Mouse (Mus musculus): ENCODE measurements around the gene Ccnl1.

Gene Ccnl1

GRCm38 (mm10) chr3:65930636-65931035 is 27.4 kb downstream of the Ccnl1 start:
- in situ Hi-C loops (cut with MboI; ENCODE audit: unreplicated experiment in 2 of 2): loop anchor here in 1 of 2 experiments (5.0 kb wide), 1 partner anchor 1958 kb away; no protein-coding TSS in a partner anchor

- in situ Hi-C loops (cut with MboI; ENCODE audit: unreplicated experiment in 2 of 2): loop anchor here (5.0 to 10.0 kb wide), 2 partner anchors 1895 to 1958 kb away; no protein-coding TSS in a partner anchor
Observed at GRCm38 (mm10) chr3:65929821-65930633, 28.0 kb downstream of the Ccnl1 start.

DNA sequence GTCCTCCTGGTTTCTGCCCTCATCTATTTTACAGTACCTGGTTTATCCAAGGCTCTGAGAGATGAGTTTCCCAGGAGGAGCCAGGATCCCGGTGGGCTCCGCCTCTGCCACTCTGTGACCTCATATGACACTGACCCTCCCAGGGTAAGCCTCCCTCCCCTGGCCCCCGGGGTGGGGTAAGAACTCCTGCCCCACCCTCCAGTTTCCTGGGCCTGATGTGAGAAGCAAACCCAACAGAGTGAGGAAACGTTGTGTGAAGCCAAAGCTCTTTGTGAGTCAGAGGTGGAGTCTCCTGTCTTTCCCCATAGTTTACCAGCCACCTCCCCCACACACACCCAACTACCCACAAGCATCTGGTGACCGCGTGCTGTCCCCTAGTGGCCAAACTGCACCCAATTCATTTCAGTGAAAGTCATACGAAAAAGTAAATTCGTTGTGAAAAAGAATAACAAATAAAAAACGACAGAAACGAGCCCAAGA is 28.7 kb downstream of the Ccnl1 start:
- in situ Hi-C loops (cut with MboI; ENCODE audit: unreplicated experiment in 2 of 2): loop anchor here in 1 of 2 experiments (10.0 kb wide), 1 partner anchor 1895 kb away; no protein-coding TSS in a partner anchor

GRCm38 (mm10) chr3:65928614-65929272 is 29.3 kb downstream of the Ccnl1 start:
- in situ Hi-C loops (cut with MboI; ENCODE audit: unreplicated experiment in 2 of 2): loop anchor here in 1 of 2 experiments (10.0 kb wide), 1 partner anchor 1894 kb away; no protein-coding TSS in a partner anchor

DNA sequence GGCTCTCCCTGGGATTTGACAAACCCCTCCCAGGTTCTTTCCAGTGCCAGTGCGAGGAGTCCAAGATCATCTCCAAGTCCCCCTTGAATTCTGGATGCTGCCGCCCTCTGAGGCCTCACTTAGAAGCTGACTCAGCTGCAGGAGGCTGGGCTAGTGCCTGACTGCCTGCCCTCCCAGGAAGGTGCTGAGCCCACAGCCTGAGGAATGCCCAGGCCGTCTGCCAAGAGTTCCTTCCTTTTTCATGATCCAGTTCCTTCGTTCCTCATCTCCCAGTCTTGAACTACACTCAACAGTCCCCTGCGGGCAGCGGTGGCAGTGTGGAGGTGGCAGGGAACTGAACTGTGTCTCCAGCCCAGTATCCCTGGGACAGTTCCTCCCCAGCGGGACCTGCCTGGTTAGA is 30.4 kb downstream of the Ccnl1 start:
- in situ Hi-C loops (cut with MboI; ENCODE audit: unreplicated experiment in 2 of 2): loop anchor here in 1 of 2 experiments (10.0 kb wide), 1 partner anchor 1893 kb away; no protein-coding TSS in a partner anchor

GRCm38 (mm10) chr3:65927101-65927501 is 30.9 kb downstream of the Ccnl1 start:
- in situ Hi-C loops (cut with MboI; ENCODE audit: unreplicated experiment in 2 of 2): loop anchor here in 1 of 2 experiments (10.0 kb wide), 1 partner anchor 1892 kb away; no protein-coding TSS in a partner anchor

GRCm38 (mm10) chr3:65926426-65926825 is 31.6 kb downstream of the Ccnl1 start:
- in situ Hi-C loops (cut with MboI; ENCODE audit: unreplicated experiment in 2 of 2): loop anchor here in 1 of 2 experiments (10.0 kb wide), 1 partner anchor 1892 kb away; no protein-coding TSS in a partner anchor

- in situ Hi-C loops (cut with MboI; ENCODE audit: unreplicated experiment in 2 of 2): loop anchor here in 1 of 2 experiments (10.0 kb wide), 1 partner anchor 1890 kb away; no protein-coding TSS in a partner anchor
Observed at GRCm38 (mm10) chr3:65925058-65925740, 32.9 kb downstream of the Ccnl1 start.

DNA sequence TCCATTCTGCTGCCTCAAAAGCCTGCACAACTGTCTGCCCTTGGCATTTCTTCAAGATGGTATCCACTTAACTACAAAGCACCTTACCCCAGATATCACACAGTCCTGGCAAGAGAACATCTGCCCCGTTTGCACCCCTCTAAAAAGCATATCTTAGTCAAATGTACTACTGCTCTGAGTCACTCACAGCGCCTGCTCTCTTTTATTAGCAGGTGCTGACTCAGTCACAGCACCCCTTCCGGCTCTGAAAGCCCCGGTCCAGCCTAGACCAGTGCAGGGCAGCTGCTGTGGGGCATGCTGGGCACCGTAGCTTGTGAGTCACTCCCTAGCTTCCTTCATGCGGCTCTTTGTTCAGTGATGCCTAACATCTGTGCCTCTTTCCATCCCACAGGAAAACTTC is 35.6 kb downstream of the Ccnl1 start:
- in situ Hi-C loops (cut with MboI; ENCODE audit: unreplicated experiment in 2 of 2): loop anchor here in 1 of 2 experiments (10.0 kb wide), 1 partner anchor 1888 kb away; no protein-coding TSS in a partner anchor

DNA sequence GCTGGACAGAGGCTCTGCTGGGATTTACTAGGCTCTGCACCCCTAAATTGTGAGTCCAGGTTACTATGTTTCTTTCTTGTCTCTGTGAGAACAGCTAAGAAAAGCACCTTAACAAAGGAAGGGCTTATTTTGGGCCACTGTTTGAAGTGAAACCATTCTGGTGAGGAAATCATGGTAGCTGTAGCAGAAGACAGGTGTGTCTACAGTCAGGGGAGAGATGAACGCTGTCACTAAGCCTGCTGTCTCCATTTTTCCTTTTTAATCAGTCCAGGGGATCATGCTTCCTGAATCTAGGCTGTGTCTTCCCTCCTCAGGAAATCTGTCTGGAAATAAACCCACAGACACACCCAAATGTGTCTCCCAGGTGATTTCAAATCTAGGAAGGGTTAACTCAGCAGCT is 36.4 kb downstream of the Ccnl1 start:
- in situ Hi-C loops (cut with MboI; ENCODE audit: unreplicated experiment in 2 of 2): loop anchor here in 1 of 2 experiments (10.0 kb wide), 1 partner anchor 1887 kb away; no protein-coding TSS in a partner anchor

GRCm38 (mm10) chr3:65919016-65919415 is 39.0 kb downstream of the Ccnl1 start:
- in situ Hi-C loops (cut with MboI; ENCODE audit: unreplicated experiment in 2 of 2): no loop called here

- in situ Hi-C loops (cut with MboI; ENCODE audit: unreplicated experiment in 2 of 2): no loop called here
Observed at GRCm38 (mm10) chr3:65912928-65913327, 45.1 kb downstream of the Ccnl1 start.

- in situ Hi-C loops (cut with MboI; ENCODE audit: unreplicated experiment in 2 of 2): no loop called here
Observed at GRCm38 (mm10) chr3:65912217-65912616, 45.8 kb downstream of the Ccnl1 start.

DNA sequence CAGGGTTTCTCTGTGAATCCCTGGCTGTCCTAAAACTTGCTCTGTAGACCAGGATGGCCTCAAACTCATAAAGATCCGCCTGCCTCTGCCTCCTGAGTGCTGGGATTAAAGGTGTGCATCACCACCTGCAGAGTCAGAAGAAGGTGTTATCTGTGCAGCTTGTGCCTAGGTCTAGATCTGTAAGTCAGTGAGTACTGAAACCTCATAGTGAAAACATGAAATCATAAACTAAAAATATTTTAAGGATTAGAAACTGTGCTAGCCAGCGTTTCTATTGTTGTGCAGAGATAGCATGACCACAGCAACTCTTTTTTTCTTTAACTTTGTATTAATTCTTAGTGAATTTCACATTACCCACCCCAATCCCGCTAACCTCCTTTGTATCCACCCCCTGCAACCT is 46.8 kb downstream of the Ccnl1 start:
- in situ Hi-C loops (cut with MboI; ENCODE audit: unreplicated experiment in 2 of 2): no loop called here

DNA sequence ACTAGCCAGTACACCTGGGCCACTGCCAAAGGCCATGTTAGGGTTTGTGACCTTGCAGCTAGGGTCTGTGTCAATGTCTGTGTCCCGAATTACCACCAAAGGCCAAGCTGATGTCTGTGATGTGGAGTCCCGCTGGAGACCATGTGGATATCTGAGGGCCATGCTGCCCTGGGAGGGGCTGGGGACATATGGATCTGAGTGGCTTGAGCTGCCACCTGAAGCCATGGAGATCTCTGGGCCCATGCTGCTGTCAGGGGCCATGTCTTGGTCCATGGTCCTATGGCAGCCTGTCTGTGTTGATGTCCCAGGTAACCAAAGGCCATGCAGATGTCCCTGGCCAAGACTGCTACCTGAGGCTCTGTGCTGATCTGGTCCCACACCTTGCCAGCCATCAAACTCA is 48.6 kb downstream of the Ccnl1 start:
- in situ Hi-C loops (cut with MboI; ENCODE audit: unreplicated experiment in 2 of 2): no loop called here

DNA sequence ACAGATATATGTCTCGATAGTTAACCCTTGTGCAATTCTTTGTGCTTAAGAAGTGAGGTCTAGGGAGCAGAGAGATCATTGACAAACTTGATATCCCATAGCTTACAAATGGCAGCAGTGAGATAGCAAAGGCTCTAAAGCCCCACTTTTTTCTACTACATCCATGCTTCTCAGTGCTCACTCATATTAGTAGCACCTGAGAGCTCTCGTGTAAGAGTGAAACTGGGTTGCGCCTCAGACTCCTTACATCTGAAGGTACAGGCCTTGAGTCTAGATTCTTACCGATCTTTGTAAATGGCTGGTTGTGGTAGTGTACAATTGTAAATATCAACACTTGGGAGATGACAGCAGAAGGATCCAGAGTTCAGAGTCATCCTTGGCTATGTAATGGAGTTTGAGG is 50.5 kb downstream of the Ccnl1 start:
- in situ Hi-C loops (cut with MboI; ENCODE audit: unreplicated experiment in 2 of 2): no loop called here

DNA sequence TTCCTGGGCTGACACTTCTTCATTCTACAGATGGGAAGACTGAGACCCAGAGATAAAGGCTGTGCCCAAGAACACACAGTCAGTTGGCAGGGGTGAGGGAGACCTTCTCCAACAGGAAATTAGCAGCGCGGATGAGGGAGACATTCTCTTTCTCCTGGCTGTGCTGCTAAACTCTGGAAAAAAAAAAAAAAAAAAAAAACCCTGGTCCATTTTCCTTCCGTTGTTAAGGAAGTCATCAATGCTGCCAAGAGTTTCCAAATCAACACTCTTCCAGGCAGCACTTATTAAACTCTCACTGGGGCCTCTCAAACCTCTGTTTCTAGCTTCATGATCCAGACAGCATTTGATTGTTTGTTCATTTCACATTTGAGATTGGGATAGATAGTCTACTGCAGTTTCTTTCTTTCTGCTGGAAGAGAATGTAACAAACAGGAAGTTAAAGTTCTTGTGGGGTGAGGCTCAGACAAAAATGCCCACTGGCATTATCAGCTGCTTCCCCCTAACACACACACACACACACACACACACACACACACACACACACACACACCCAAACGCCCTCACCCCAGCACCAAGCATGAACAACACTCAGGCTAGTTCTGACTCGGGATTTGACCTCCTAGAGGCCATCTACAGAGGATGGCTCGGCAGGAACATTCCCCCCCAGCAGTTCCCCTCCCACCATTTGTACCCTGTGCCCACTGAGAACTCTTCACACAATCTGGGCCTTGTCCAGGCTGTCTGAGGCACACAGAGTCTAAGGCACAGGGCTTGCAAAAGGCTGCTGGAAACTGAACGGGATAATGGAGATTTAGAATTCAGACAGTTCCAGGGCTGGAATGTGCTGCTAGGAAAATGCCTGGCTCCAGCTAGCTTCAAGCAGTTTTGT is 52.5 kb downstream of the Ccnl1 start:
- in situ Hi-C loops (cut with MboI; ENCODE audit: unreplicated experiment in 2 of 2): no loop called here

DNA sequence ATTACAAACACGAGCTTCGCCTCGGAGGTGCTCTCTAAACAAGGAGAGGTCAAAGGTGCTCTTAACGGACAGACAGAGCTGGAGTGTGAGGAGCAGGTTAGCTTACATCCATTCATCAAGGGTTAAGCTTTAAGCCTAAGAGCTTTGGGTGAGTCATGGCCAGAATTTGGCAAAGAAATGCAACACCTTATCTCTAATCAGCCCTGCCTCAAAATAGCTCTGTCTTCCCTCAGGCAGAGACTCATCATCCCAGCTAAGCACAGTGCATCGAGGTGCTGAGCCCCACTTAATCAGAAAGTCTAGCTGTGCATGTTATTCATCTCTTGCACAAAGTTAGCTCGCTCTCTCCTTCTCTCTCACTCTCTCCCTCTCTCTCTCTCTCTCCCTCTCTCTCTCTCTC is 53.3 kb downstream of the Ccnl1 start:
- in situ Hi-C loops (cut with MboI; ENCODE audit: unreplicated experiment in 2 of 2): no loop called here

DNA sequence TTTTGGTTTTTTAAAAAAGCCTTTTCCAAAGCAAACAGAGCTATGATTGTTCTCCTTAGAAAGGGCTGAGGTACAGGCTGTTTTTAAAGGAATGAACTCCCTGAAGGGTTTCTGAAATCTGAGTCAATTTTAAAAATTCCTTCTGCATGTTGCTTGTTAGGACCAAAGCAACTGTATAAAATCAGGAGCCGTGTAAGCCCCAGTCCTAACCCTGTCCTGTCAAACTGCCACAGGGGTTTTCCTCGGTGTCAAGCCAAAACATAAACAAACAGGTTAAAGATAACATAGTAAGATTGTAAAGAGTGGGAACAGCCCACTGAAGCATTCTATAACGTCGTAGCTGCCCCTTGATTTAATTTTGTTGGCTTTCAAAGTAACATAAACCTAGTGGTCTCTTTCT is 53.9 kb downstream of the Ccnl1 start:
- in situ Hi-C loops (cut with MboI; ENCODE audit: unreplicated experiment in 2 of 2): no loop called here
